Mouse (Mus musculus): Measurements from ENCODE around the gene Olfr1447. TPM values are rescaled to one million over a fixed set of nuclear protein-coding genes. Genes with fewer than 3 reads are reported as not detected.

The Olfr1447 gene
- not detected for total RNA-seq (2022)

GRCm38 (mm10) chr19:12903643-12904042 lies at the start of gene Olfr1447:
Gene Olfr1447 (minus strand): TSS chr19:12903743.
- DNase-seq (ENCODE audit: low spot score in 2 of 2): no peak

DNA sequence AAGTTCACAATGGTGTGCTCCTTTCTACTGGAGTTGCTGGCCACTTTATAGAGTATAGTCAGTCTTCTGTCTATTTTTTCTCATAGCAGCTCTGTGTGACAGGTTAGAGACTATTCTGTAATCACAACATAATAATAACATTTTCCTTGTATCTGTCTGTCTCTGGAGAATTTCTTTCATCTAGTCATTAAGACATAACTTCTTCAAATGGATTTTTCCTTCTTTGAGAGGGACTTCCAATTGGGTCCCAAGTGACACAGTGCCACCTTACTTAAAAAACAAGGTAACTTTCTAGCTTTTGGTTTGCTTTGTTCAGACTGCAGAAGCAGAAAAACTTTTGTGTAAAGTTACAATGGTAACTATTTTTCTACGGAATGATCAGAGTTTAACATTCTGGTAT lies 46.4 kb upstream of the Olfr1447 start, which contains the start of gene Olfr1450:
Olfr1450 (plus strand) TSS at position 301 of the 400 bp plus-strand sequence.
- DNase-seq (ENCODE audit: low spot score in 2 of 2): no peak

DNA sequence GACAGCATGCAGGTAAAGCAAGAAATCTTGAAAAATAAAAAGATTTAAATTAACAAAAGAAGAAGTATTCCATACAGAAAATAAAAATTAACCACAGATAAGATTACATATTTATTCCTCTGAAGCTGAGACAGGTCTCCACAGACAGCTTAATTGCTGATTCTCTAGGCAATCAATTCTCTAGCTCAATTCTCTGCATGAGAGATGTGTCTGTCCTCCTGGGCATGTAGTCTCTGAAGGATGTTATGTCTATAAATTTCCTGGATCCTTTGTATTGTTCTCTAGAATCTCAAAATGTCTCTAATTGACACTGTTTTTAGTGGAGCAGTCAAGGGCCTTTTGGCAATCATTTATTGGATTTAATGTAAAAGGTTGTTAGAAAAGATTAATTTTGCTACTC lies 27.0 kb upstream of the Olfr1447 start, which contains the start of gene Olfr1449:
Olfr1449 (plus strand) TSS at position 301 of the 400 bp plus-strand sequence.
- DNase-seq (ENCODE audit: low spot score in 2 of 2): no peak

DNA sequence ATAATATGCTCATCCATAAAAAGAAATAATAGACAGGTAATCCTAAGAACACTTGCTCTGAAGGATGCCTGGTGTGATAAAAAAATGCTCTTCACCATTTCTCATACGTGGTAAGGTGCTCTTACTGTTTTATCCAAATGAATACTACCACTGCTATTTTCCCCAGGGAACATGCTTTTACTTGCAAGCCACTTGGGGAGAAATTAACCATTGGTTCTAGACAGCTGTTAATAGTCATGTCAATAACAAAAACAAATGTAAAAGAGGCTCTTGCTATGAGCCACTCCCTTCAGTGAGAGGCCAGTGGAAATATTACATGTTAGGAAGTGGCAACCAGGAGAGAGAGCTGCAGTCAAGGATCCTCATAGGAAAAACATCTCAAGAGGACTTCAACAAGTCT lies 20.8 kb upstream of the Olfr1447 start, which contains the start of gene Olfr1448:
Olfr1448 (minus strand) TSS at position 101 of the 400 bp plus-strand sequence.
- no peak for DNase-seq (ENCODE audit: low spot score in 2 of 2)

GRCm38 (mm10) chr19:12893424-12893823 lies 10.1 kb downstream of the Olfr1447 start, which contains the start of gene Olfr1446:
Gene Olfr1446 (minus strand): TSS chr19:12893524.
- DNase-seq (ENCODE audit: low spot score in 2 of 2): no peak

- no peak for DNase-seq (ENCODE audit: low spot score in 2 of 2)
Measured at GRCm38 (mm10) chr19:12883555-12883954, 20.0 kb downstream of the Olfr1447 start, which contains the start of gene Olfr1445. Gene Olfr1445 (plus strand): TSS chr19:12883855.

GRCm38 (mm10) chr19:12856983-12857382 lies 46.6 kb downstream of the Olfr1447 start, which contains the start of gene Olfr1444:
Gene Olfr1444 (plus strand): TSS chr19:12857283.
- DNase-seq (ENCODE audit: low spot score in 2 of 2): no peak

Other genes starting within 250 kb of the Olfr1447 start
- gene Olfr1442, start 233.3 kb downstream of the Olfr1447 start, total RNA-seq (2022): not detected
- gene Olfr1443, start 225.6 kb downstream of the Olfr1447 start, total RNA-seq (2022): not detected
- gene Keg1, start 208.0 kb downstream of the Olfr1447 start, total RNA-seq (2022): not detected
- gene Cntf, start 138.1 kb downstream of the Olfr1447 start, total RNA-seq (2022): 1 to 10 TPM; 3.2 to 4.3 (median 3.4) TPM
- gene Zfp91, start 107.6 kb downstream of the Olfr1447 start, total RNA-seq (2022): 10 to 100 TPM; 85.2 to 96.0 (median 91.8) TPM
- gene Lpxn, start 107.5 kb downstream of the Olfr1447 start, total RNA-seq (2022): 1 to 10 TPM; 1.5 to 3.8 (median 2.1) TPM
- gene Gm5244, start 57.1 kb downstream of the Olfr1447 start, total RNA-seq (2022): not detected
- not detected for gene Olfr1444, start 46.5 kb downstream of the Olfr1447 start, total RNA-seq (2022)
- not detected for gene Olfr1445, start 19.9 kb downstream of the Olfr1447 start, total RNA-seq (2022)
- gene Olfr1446, start 10.2 kb downstream of the Olfr1447 start, total RNA-seq (2022): not detected
- gene Olfr1448, start 20.7 kb upstream of the Olfr1447 start, total RNA-seq (2022): not detected
- gene Olfr1449, start 27.1 kb upstream of the Olfr1447 start, total RNA-seq (2022): not detected
- not detected for gene Olfr1450, start 46.5 kb upstream of the Olfr1447 start, total RNA-seq (2022)
- not detected for gene Olfr1451, start 91.3 kb upstream of the Olfr1447 start, total RNA-seq (2022)
- gene Olfr1453, start 124.6 kb upstream of the Olfr1447 start, total RNA-seq (2022): not detected
- gene Olfr1454, start 156.9 kb upstream of the Olfr1447 start, total RNA-seq (2022): not detected
- not detected for gene Olfr1457, start 194.1 kb upstream of the Olfr1447 start, total RNA-seq (2022)
- gene Olfr1458, start 203.0 kb upstream of the Olfr1447 start, total RNA-seq (2022): not detected
- gene Olfr1459, start 245.8 kb upstream of the Olfr1447 start, total RNA-seq (2022): under 1 TPM; 0.11 to 0.37 (median 0.17) TPM

Measured in left cerebral cortex, adult 8-10 months (tissue).